ENCODE assay signal across 15 mouse cellular contexts in the genomic region with DNA sequence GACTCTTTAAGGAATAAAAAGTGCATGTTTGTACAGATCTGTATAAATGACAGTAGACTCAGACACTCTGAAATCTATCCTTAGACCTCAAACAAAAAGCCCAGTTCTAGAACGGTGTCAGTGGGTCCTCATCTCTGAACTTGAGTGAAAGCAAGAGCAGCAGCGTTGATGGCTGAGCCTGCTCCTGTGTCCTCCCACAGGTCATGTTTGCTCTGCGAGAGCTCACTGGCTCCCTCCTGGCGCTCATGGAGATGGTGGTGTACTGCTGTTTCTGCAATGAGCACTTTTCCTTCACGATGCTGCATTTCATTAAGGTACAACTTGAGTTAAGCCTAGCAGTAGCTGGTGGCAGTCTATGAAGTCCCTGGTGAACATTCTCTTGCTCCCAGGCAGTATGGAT. TPM values are rescaled to one million over a fixed set of nuclear protein-coding genes. Genes with fewer than 3 reads are reported as not detected.
A peak's percentile ranks its signal among the peaks of the same experiment; 100 is the strongest.
DNase-seq lines count a peak whose midpoint lies in the region; ATAC-seq and TF ChIP-seq lines count a peak whose summit lies in the region.
"Had no signal": no experiment of that assay in that cellular context is flagged by ENCODE, and none has a peak within 500 bp of the region (broad histone marks: within the 10 kb centered on the region; RNA-seq: fewer than 3 reads in every experiment).

No protein-coding gene starts in this region.

- H3K4me3 ChIP-seq in hindbrain, postnatal 0 days (ENCODE audit: low read length): no peak overlapping the region
- H3K4me3 ChIP-seq in hindbrain, embryonic 16.5 days (ENCODE audit: low read length): no peak overlapping the region
- no peak overlapping the region for H3K4me3 ChIP-seq in lung, postnatal 0 days (ENCODE audit: low read depth, low read length)
- H3K4me3 ChIP-seq: embryonic facial prominence, embryonic 15.5 days; heart, embryonic 12.5 days; hindbrain, embryonic 12.5 days; megakaryocyte, embryonic 14.5 days; neural tube, embryonic 12.5 days had no signal

- H3K9ac ChIP-seq in hindbrain, postnatal 0 days (replicated peaks; ENCODE audit: low read length): no peak overlapping the region
- H3K9ac ChIP-seq in hindbrain, embryonic 16.5 days (ENCODE audit: low read depth, low read length): no peak overlapping the region
- no peak overlapping the region for H3K9ac ChIP-seq in lung, postnatal 0 days (replicated peaks; ENCODE audit: low read depth)
- H3K9ac ChIP-seq: embryonic facial prominence, embryonic 15.5 days; heart, embryonic 12.5 days; hindbrain, embryonic 12.5 days; neural tube, embryonic 12.5 days had no signal

- ATAC-seq in hindbrain, postnatal 0 days: no peak
- no peak for ATAC-seq in hindbrain, embryonic 16.5 days
- no peak for ATAC-seq in lung, postnatal 0 days

- H3K4me2 ChIP-seq in hindbrain, postnatal 0 days (ENCODE audit: low read depth, low read length): no peak overlapping the region
- no peak overlapping the region for H3K4me2 ChIP-seq in hindbrain, embryonic 16.5 days (ENCODE audit: low read length)
- no peak overlapping the region for H3K4me2 ChIP-seq in lung, postnatal 0 days (replicated peaks; ENCODE audit: low read depth, low read length)
- H3K4me2 ChIP-seq: embryonic facial prominence, embryonic 15.5 days; heart, embryonic 12.5 days; hindbrain, embryonic 12.5 days; neural tube, embryonic 12.5 days had no signal

- peak; percentile 48 for DNase-seq in hindbrain, postnatal 0 days (ENCODE audit: low spot score)
- no peak for DNase-seq in lung, postnatal 0 days (ENCODE audit: low spot score)
- no peak for DNase-seq in lung, postnatal 4 days
- peak; percentile 62 for DNase-seq in ES-CJ7 (ENCODE audit: low read depth, low spot score)
- peak; percentile 4 for DNase-seq in induced T-regulatory cell, adult 2 months (ENCODE audit: low read depth)
- no peak for DNase-seq in ovary, postnatal 14 days (ENCODE audit: low spot score)
- DNase-seq: cerebellum, adult 18-20 months; kidney, postnatal 10 days; thymus, postnatal 36 days had no signal

- TF ChIP-seq EP300 in lung, postnatal 0 days (IDR thresholded peaks at IDR 0.05): no peak

- H3K27me3 ChIP-seq in hindbrain, postnatal 0 days (ENCODE audit: insufficient read depth, low read length): no peaks in the 10 kb centered on the region
- H3K27me3 ChIP-seq in hindbrain, embryonic 16.5 days (replicated peaks; ENCODE audit: control insufficient read depth, insufficient read depth, low read length): no peaks in the 10 kb centered on the region
- no peaks in the 10 kb centered on the region for H3K27me3 ChIP-seq in lung, postnatal 0 days (replicated peaks; ENCODE audit: insufficient read depth, low read length)
- H3K27me3 ChIP-seq: embryonic facial prominence, embryonic 15.5 days; heart, embryonic 12.5 days; hindbrain, embryonic 12.5 days; megakaryocyte, embryonic 14.5 days; neural tube, embryonic 12.5 days had no signal

- no peaks in the 10 kb centered on the region for H3K9me3 ChIP-seq in hindbrain, postnatal 0 days (ENCODE audit: low read length)
- H3K9me3 ChIP-seq in hindbrain, embryonic 16.5 days (ENCODE audit: control insufficient read depth, low read length): no peaks in the 10 kb centered on the region
- H3K9me3 ChIP-seq in lung, postnatal 0 days (ENCODE audit: low read length): no peaks in the 10 kb centered on the region
- H3K9me3 ChIP-seq: embryonic facial prominence, embryonic 15.5 days; heart, embryonic 12.5 days; hindbrain, embryonic 12.5 days; megakaryocyte, embryonic 14.5 days; neural tube, embryonic 12.5 days had no signal

- H3K27ac ChIP-seq in hindbrain, postnatal 0 days: no peak overlapping the region
- no peak overlapping the region for H3K27ac ChIP-seq in hindbrain, embryonic 16.5 days (ENCODE audit: low read depth, low read length)
- H3K27ac ChIP-seq in lung, postnatal 0 days (ENCODE audit: low read length): no peak overlapping the region
- H3K27ac ChIP-seq: embryonic facial prominence, embryonic 15.5 days; hindbrain, embryonic 12.5 days; neural tube, embryonic 12.5 days had no signal

- TF ChIP-seq CTCF in hindbrain, postnatal 0 days (IDR thresholded peaks at IDR 0.05; ENCODE audit: low read depth): peak; percentile 55
- TF ChIP-seq CTCF in lung, postnatal 0 days (IDR thresholded peaks at IDR 0.05): peak; percentile 33

- no peaks in the 10 kb centered on the region for H3K4me1 ChIP-seq in hindbrain, postnatal 0 days (ENCODE audit: insufficient read depth, low read length)
- no peaks in the 10 kb centered on the region for H3K4me1 ChIP-seq in hindbrain, embryonic 16.5 days (ENCODE audit: control insufficient read depth, insufficient read depth, low read depth, low read length)
- no peaks in the 10 kb centered on the region for H3K4me1 ChIP-seq in lung, postnatal 0 days (ENCODE audit: insufficient read depth, low read depth, low read length)
- H3K4me1 ChIP-seq: embryonic facial prominence, embryonic 15.5 days; heart, embryonic 12.5 days; hindbrain, embryonic 12.5 days; neural tube, embryonic 12.5 days had no signal

- WGBS in hindbrain, postnatal 0 days: 57% methylated on average over 5 of the region's 5 CpGs
- WGBS in hindbrain, embryonic 16.5 days: 80% methylated on average over 5 of the region's 5 CpGs
- 61% methylated on average over 5 of the region's 5 CpGs for WGBS in lung, postnatal 0 days

- peaks cover 54% of the 10 kb centered on the region for H3K36me3 ChIP-seq in hindbrain, postnatal 0 days (ENCODE audit: insufficient read depth, low read length)
- H3K36me3 ChIP-seq in hindbrain, embryonic 16.5 days (ENCODE audit: control insufficient read depth, insufficient read depth, low read length): peaks cover 43% of the 10 kb centered on the region
- H3K36me3 ChIP-seq in lung, postnatal 0 days (ENCODE audit: insufficient read depth, low read length): peaks cover 22% of the 10 kb centered on the region

RNA-seq across cellular contexts. Expression of gene Pcsk9, which starts 37.8 kb away (rescaled TPM):
- total RNA-seq in hindbrain, postnatal 0 days (2014; rRNA removed): 38.8 and 48.7 TPM in 2 replicates
- polyA plus RNA-seq in hindbrain, postnatal 0 days (2015; fragmentation: Nextera tagmentation; extraction: Ambion mirVana): 18.8 and 20.3 TPM in 2 replicates
- 11.2 and 11.4 TPM in 2 replicates for polyA plus RNA-seq in hindbrain, embryonic 16.5 days (2015; fragmentation: Nextera tagmentation; extraction: Ambion mirVana)
- 0.38 and 0.51 TPM in 2 replicates for polyA plus RNA-seq in lung, postnatal 0 days (2015; fragmentation: Nextera tagmentation; extraction: Ambion mirVana)

Comparison
In these comparisons a context has a peak if more than half of its experiments do, and no peak if none do; other contexts are left out.
1. DNase-seq: peak in hindbrain, postnatal 0 days (single experiment), ES-CJ7 (single experiment) and induced T-regulatory cell, adult 2 months (single experiment); none in lung, postnatal 0 days (single experiment), lung, postnatal 4 days (0 of 2) and ovary, postnatal 14 days (single experiment).